Mouse (Mus musculus): ENCODE results near the gene Ino80. TPM values are rescaled to one million over a fixed set of nuclear protein-coding genes. Genes with fewer than 3 reads are reported as not detected.
"Not testable (repeated sequence)": the region's sequence is repeated elsewhere in the genome, so short reads cannot be mapped to it uniquely, and the experiment has no call there.

The Ino80 gene
- not detected in 2 replicates for polyA plus RNA-seq (2012; ENCODE audit: insufficient read depth, insufficient read length, low replicate concordance, missing spikeins)

DNA sequence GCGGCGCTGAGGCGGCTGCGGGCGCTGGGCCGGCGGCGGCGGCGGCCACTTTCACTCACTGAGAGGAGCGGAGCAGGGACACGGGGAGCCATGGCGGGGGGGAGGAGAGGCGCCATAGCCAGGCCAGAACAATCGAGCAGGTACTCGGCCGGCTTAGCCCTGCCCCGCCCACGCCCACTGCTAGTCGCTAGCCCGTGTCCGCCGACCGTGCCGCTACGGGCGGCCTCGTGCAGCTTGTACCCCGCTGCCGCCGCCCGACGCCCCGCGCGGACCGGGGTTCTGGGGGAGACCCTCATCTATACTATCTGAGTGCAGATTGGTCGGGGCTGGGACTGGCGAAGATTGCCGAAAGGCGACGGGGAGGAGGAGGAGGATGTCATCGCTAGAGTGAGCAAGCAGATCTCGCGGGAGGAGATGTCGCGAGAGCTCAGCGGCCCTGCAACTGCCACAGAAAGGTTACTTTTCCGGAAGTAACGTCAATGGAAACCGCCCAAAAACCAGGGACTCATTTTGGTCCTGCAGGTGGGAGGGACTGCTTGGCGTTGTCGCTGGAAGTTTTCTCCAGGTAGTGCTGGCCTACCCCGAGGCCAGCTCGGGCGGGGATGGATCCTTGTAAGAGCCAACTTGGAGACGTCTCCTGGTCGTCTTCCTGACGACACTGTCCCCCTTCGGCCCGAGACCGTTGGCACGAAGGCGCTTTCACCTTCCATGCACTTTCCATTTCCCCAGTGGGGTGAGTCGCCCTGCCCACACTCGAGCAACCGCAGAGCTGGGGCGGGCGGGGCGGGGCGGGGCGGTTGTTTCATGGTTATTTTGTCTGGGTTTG lies at the start of gene Ino80:
TSS of gene Ino80 (minus strand) at position 117 of the 826 bp plus-strand sequence.
- under 1% methylated on average over 72 of the region's 72 CpGs for WGBS

DNA sequence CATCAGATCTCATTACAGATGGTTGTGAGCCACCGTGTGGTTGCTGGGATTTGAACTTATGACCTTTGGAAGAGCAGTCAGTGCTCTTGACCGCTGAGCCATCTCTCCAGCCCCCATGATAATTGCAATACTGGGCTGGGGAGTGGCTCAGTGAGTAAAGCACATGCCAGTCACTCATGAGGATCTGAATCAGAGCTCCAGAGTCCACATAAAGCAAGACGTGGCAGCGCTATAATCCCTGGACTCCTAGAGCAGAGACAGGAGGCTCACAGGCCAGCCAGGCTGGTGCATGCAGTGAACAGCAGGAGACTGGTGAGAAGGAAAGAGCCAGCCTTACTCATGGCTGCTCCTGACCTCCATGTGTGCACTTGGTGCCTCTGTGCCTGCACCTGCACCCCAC lies 47.9 kb upstream of the Ino80 start:
- TF ChIP-seq CTCF (IDR thresholded peaks at IDR 0.05; ENCODE audit: insufficient read depth, low read depth, low read length): no peak
- TF ChIP-seq POLR2A (IDR thresholded peaks at IDR 0.05; ENCODE audit: insufficient read depth, low read depth, low read length): no peak
- H3K27ac ChIP-seq (ENCODE audit: insufficient read depth, low read depth, low read length): no peak overlapping the region
- H3K4me3 ChIP-seq (ENCODE audit: insufficient read depth, low read depth, low read length): no peak overlapping the region
- peaks cover 3% of the 10 kb centered on the region; the same call in 1 of the 2 replicates for H3K4me1 ChIP-seq (ENCODE audit: control insufficient read depth, insufficient read depth, low read length)
- 52% methylated on average over 4 of the region's 4 CpGs for WGBS

More for the DNA sequence above, at the start of gene Ino80:
- peak within 1 kb of the TSS; percentile 90 for H3K4me3 ChIP-seq (ENCODE audit: insufficient read depth, low read depth, low read length)
- peak within 1 kb of the TSS; percentile 100 for H3K27ac ChIP-seq (ENCODE audit: insufficient read depth, low read depth, low read length)
- H3K4me1 ChIP-seq (ENCODE audit: control insufficient read depth, insufficient read depth, low read length): peaks cover 2% of the 10 kb centered on the region; the same call in 1 of the 2 replicates
- TF ChIP-seq CTCF (IDR thresholded peaks at IDR 0.05; ENCODE audit: insufficient read depth, low read depth, low read length): no peak
- TF ChIP-seq POLR2A (IDR thresholded peaks at IDR 0.05; ENCODE audit: insufficient read depth, low read depth, low read length): peak; percentile 8

DNA sequence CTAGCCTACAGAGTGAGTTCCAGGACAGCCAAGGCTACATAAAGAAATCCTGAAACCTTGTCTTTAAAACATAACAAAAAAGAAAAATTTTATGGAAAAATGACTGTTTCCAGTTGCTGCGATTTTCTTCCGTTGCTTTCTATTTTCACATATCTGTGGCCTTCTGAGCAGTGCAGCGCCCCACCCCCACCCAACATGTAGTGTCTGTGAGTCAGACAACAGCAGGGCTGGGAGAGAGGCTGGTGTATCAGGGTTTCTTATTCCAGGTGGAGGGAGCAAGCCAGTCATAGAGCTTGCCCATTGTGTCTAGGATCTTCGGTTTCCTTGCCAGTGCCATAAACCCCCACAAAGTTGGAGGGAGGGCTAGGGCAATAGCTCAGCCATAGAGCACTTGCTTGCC lies 46.3 kb upstream of the Ino80 start:
- H3K4me1 ChIP-seq (ENCODE audit: control insufficient read depth, insufficient read depth, low read length): peaks cover 3% of the 10 kb centered on the region; the same call in 1 of the 2 replicates
- TF ChIP-seq POLR2A (IDR thresholded peaks at IDR 0.05; ENCODE audit: insufficient read depth, low read depth, low read length) (no peak), CTCF (IDR thresholded peaks at IDR 0.05; ENCODE audit: insufficient read depth, low read depth, low read length) (no peak)
- H3K4me3 ChIP-seq (ENCODE audit: insufficient read depth, low read depth, low read length): no peak overlapping the region
- H3K27ac ChIP-seq (ENCODE audit: insufficient read depth, low read depth, low read length): no peak overlapping the region
- WGBS: 67% methylated on average over 4 of the region's 4 CpGs

DNA sequence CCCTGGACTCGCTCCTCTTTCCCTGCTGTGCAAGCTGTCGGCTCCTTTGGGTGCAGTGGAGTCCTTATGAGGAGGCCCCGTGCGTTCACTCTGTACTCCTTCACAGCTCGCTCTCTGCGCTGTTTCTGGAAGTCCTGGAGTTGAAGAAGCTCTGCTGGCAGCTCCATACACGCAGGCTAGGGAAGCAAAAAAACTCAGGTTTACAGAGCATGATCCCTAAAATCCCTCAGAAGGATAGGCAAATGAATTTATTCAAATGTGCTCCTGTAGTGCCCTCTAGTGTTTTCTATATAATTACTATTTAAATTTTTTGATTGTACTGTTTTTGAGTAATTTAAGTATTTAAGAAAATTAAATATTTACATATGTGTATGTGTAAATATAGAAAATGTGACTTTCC lies 43.1 kb upstream of the Ino80 start:
- WGBS: 55% methylated on average over 7 of the region's 7 CpGs
- H3K27ac ChIP-seq (ENCODE audit: insufficient read depth, low read depth, low read length): no peak overlapping the region
- no peak overlapping the region for H3K4me3 ChIP-seq (ENCODE audit: insufficient read depth, low read depth, low read length)
- no peak for TF ChIP-seq CTCF (IDR thresholded peaks at IDR 0.05; ENCODE audit: insufficient read depth, low read depth, low read length)
- TF ChIP-seq POLR2A (IDR thresholded peaks at IDR 0.05; ENCODE audit: insufficient read depth, low read depth, low read length): no peak
- peaks cover 3% of the 10 kb centered on the region; the same call in 1 of the 2 replicates for H3K4me1 ChIP-seq (ENCODE audit: control insufficient read depth, insufficient read depth, low read length)

DNA sequence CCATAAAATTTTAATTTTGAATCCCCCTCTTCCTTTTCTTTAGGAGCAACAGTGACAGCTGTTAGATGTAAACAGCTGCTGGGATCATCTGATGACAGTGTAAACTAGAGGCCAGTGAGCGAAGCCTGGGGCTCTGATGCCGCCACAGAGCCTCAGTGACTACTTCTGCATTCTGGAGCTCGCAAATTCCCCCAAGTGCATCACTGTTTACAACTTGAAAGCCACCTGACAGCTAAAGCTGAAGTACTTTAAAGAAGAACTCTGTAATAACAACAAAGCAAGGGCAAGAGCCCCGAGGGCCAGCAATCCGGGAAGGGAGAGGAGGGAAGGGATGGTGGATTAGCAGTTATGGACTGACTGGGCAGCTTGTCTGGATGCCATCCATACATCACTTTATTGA lies 39.3 kb upstream of the Ino80 start:
- 71% methylated on average over 5 of the region's 5 CpGs for WGBS
- TF ChIP-seq CTCF (IDR thresholded peaks at IDR 0.05; ENCODE audit: insufficient read depth, low read depth, low read length) (no peak), POLR2A (IDR thresholded peaks at IDR 0.05; ENCODE audit: insufficient read depth, low read depth, low read length) (no peak)
- H3K27ac ChIP-seq (ENCODE audit: insufficient read depth, low read depth, low read length): no peak overlapping the region
- no peak overlapping the region for H3K4me3 ChIP-seq (ENCODE audit: insufficient read depth, low read depth, low read length)
- H3K4me1 ChIP-seq (ENCODE audit: control insufficient read depth, insufficient read depth, low read length): no peaks in the 10 kb centered on the region

DNA sequence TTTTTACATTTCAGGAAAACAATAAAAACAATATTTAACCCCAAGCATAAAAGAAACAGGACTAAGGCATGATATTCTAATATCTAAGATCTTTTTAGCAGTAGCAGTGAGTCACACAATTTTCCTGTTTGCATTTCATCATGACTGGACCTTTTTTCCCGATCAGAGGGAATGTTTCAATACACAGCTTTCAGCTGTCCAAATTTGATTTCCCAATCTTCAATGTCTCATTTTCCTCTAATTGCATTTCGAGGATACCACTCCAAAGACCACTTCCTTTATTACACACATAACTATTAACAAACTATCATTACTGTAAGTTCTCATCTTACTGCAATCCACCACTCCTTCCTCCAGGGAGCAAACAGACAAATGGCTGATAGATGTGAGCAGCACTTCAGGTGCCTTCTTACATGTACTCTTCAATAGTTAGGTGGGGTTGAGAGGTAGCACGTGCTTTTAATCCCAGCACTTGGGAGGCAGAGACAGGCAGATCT lies 36.6 kb upstream of the Ino80 start:
- 81% methylated on average over 3 of the region's 3 CpGs for WGBS

DNA sequence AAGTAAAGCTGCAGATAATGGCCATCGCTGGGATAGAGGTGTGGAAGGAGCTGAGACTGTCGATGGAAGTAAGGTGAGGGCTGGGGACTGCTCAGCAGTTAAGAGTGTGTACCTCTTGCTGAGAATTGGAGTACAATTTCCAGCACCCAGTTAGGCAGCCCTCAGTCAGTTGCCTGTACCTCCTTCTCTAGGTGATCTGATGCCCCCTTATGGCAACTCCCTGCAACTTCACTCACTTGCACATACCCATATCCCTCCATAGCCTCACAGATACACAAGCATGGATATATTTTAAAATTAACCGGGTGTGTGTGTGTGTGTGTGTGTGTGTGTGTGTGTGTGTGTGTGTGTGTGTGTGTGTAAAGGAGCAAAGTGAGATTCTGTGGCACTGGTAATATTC lies 34.8 kb upstream of the Ino80 start:
- Histone ChIP-seq H3K4me3 (ENCODE audit: insufficient read depth, low read depth, low read length) (no peak overlapping the region), H3K27ac (ENCODE audit: insufficient read depth, low read depth, low read length) (no peak overlapping the region), H3K4me1 (ENCODE audit: control insufficient read depth, insufficient read depth, low read length) (no peaks in the 10 kb centered on the region)
- TF ChIP-seq CTCF (IDR thresholded peaks at IDR 0.05; ENCODE audit: insufficient read depth, low read depth, low read length) (no peak), POLR2A (IDR thresholded peaks at IDR 0.05; ENCODE audit: insufficient read depth, low read depth, low read length) (no peak)
- WGBS: 82% methylated on average over 3 of the region's 3 CpGs

More for the DNA sequence above, 36.6 kb upstream of the Ino80 start:
- H3K4me1 ChIP-seq (ENCODE audit: control insufficient read depth, insufficient read depth, low read length): no peaks in the 10 kb centered on the region
- no peak overlapping the region for H3K27ac ChIP-seq (ENCODE audit: insufficient read depth, low read depth, low read length)
- TF ChIP-seq POLR2A (IDR thresholded peaks at IDR 0.05; ENCODE audit: insufficient read depth, low read depth, low read length) (no peak), CTCF (IDR thresholded peaks at IDR 0.05; ENCODE audit: insufficient read depth, low read depth, low read length) (no peak)
- no peak overlapping the region for H3K4me3 ChIP-seq (ENCODE audit: insufficient read depth, low read depth, low read length)

DNA sequence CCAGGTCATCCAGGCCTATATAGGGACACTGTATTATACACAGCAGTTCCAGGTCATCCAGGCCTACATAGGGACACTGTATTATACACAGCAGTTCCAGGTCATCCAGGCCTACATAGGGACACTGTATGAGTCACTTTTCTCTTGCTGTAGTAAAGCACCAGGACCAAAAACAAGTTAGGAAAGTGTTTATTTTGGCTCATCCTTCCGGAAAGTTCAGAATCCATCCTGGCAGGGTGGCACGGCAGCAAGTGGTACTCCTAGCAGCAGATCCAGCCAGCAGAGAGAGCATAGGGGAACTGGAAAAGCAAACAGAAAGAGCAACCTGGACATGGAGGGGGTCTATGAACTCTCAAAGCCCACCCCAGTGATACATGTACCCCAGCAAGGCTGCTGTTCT lies 33.4 kb upstream of the Ino80 start:
- no peak overlapping the region for H3K4me3 ChIP-seq (ENCODE audit: insufficient read depth, low read depth, low read length)
- no peak for TF ChIP-seq POLR2A (IDR thresholded peaks at IDR 0.05; ENCODE audit: insufficient read depth, low read depth, low read length)
- TF ChIP-seq CTCF (IDR thresholded peaks at IDR 0.05; ENCODE audit: insufficient read depth, low read depth, low read length): no peak
- H3K4me1 ChIP-seq (ENCODE audit: control insufficient read depth, insufficient read depth, low read length): no peaks in the 10 kb centered on the region
- 87% methylated on average over 2 of the region's 2 CpGs for WGBS
- H3K27ac ChIP-seq (ENCODE audit: insufficient read depth, low read depth, low read length): no peak overlapping the region

DNA sequence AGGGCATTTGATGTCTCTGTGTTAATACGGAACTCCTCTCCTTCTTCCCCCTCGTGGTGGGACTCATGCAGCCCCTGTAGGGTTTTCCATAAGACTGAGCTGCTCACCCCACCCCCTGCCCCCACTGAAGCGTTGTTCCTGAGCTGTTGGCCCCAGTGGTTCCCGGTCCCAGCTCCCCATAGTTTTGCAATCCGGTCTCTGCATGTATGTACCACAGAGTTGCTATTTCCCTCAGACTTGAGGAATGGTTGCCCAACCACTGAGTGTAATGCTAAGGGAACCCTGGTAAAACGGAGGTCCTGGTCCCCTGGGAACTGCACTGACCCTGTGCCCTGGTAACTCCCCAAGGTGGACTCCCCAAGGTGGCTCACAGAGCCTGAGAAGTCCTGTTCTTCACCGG lies 31.0 kb upstream of the Ino80 start:
- not testable (repeated sequence) for H3K27ac ChIP-seq (ENCODE audit: insufficient read depth, low read depth, low read length); H3K4me3 ChIP-seq (ENCODE audit: insufficient read depth, low read depth, low read length); H3K4me1 ChIP-seq (ENCODE audit: control insufficient read depth, insufficient read depth, low read length)
- 67% methylated on average over 7 of the region's 7 CpGs for WGBS

Data from olfactory bulb, adult 2 months (tissue).